Mouse (Mus musculus) kidney, postnatal 36 days (tissue): ENCODE data around the gene Stum.
"Not testable (repeated sequence)": the region's sequence is repeated elsewhere in the genome, so short reads cannot be mapped to it uniquely, and the experiment has no call there.

Experiments used
- DNase-seq, 2 experiments: peaks; one replicate each; pipeline ENCODE4 v3.0.0; 2021 to 2022; ENCODE audit warnings: mixed read lengths in 2 of 2

Stum gene

DNA sequence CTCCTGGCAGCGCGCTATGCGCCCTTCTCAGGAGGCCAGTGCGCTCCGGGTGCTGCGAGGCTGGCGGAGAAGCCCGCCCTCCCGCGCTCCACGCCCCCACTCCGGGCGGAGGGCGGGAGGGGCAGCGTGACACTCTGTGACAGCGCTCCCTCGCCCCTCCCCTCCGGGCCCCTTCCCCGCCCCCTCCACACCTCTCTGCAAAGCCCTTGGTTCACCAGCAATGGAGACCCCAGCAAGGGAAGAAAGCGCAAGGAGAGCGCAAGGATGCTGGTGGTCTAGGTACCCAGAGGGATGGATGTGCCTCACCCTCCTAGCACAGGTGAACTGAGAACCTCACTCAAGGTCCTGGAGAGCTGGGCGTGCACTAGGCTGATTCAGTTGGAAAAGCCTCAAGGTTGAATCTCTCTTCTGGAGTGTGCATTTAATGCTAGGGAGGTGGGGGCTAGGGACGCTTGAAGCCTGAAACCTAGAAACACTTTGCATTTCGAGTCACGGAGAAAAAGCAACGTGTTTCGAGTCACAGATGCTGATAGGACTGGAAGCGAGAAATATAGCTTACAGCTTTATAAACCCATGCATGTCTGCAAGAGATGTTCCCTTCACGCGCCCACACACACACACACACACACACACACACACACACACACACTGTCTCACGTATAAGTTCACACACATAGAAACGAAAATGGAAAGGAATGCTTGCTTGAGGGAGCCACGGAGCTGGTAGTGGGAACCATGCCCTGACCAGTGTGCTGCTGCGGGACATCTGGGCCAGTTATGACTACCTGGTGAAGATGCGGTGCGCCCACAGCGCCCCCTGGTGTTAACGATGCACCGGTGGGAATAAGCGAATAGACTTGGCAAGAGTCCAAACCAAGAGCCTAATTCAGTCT, at the start of gene Stum:
Stum (minus strand) TSS at position 106 of the 893 bp plus-strand sequence.
- peak; percentile 82 to 92 for DNase-seq

DNA sequence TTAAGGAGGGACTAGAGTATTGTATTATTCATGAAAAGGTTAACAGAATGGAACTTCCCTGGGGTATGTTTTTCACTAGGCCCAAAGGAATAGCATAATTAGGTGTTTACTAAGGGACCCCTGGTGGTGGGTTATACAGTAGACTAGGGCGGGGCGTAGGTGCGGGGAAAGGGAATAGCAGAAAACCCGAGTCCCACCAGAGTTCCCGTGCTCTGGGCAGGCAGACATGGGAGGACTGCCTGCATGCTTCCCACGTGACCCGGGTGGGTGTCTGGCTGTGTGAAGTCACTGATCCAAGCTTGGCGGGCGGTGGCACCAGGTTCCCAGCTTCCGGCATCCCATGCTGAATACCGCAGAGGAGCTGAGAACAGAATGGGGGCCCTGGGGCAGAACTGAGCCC, 49.4 kb upstream of the Stum start:
- DNase-seq, result no peak

DNA sequence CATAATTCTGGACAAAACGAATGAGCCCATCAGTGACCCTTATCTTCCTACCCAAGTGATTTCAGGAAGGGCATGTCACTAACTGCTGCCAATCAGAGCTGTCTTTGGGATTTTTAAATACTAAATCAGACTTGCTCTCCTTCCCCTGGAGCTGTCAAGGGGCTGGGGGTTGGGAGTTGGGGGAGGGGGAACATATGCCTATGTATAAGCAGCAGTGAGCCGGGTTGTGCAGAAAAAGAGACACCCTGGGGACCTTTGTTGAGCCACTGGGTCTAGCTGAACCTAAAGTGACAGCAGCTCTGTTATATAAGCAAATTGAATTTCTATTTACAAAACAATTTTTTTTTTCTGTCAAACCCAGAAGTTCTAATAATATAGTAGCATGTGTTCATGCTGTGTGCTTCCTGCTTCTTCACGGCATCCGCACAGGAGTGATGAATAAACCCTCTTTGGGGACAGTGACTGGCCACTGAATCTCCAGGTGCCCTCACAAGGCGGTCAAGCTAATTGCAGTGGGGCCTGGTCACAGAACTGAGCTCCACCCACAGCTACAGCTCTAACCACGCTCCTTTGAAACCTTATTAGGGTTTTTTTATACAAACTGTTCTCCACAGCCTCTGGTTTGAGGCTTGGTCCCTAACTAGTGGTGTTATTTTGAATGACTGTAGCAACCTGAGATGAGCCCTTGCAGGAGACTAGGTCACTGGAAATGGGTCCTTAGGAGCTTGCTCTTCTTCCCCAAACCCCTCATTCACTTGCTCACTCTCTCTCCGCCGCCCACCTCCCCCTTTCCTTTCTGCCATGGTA, 47.4 kb upstream of the Stum start:
- DNase-seq, result no peak

DNA sequence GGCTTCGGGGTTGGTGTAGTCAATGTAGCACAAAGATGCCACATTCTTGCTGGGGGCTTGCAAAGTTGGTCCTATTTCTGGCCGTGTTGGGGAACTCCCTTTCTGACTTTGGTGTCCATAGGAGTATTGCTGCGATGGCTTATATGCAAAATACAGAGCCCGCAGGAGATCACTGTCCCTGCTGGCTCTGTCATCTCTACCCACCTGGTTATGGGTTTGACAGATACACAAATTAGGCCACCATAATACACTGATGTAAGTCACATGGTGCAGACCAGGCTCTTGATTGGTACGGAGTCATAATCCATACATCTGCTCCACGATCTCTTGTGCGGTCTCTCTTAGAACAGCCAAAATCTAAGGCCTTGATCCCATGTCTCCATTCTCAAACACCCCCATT, 46.5 kb upstream of the Stum start:
- no peak for DNase-seq

DNA sequence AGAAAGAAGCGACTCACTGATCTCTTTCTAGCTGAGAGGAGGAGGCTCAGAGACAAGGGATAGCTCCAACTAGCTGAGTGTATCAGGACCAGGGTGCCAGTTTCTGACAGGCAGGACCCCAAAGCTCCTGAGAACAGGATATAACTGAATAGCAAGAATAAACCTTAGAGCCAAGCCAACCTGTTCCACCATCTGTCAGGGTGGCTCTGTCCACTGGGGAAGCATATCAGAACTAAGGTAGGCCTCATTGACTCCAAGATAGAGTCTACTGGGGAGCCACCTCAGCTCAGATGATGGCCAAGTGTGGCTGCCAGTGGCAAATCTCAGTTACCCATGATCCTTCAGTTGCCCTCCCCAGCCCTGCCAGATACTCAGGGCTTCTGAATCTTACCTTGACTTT, 42.0 kb upstream of the Stum start:
- DNase-seq, result no peak

DNA sequence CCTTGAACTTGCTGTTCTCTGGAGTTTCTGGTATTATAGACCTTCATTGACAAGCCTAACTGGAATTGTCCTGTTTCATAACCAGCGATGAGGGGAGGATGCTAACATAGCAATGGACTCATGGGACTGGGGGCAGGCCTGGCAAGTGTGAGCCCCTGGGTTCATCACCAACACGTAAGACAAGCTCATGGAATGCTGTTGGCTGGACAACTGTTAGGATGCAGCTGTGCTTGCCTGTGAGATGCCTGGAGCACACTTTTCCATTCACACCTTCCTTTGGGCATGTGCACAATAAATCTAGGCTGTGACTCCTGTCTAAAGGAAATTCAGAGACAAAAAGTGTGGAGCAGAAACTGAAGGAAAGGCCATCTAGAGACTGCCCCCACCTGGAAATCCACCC, 40.0 kb upstream of the Stum start:
- DNase-seq, result no peak

DNA sequence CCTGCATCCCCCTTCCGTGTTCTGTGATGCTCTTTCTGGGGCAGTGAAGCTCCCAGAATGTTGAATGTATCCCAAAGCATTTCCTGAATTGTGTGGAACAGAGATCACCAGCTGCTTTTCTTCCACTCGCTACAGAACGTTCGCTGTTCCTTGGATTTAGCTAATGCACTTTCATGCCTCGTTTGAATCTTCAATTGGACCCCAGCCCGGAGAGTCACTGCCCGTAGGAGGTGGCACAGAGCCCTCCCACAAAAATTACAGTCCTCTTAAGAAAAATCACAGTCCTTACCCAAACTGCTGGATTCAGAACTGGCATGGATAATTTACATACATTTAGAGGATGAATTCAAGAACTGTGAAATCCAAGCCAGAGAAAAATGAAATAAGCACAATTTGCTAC, 36.9 kb upstream of the Stum start:
- no peak for DNase-seq

DNA sequence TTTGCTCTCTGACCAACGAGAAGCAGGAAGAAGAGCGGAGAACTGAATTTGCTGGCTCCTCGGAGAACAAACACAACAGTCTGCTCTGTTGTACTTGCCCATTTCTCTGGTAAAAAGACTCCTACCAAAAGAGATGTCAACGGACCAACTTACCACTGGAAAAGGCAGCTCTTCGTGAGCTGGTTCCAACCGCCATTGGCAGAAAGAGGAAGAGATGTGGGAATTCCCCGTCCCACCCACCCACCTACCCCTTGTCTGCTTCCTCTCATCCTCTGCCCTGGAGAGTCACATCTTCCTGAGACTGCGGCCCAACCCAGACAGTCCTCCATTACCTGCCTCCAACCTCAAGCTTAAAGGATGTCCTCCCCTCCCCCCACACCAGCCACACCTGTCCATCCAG, 36.2 kb upstream of the Stum start:
- DNase-seq, result no peak

DNA sequence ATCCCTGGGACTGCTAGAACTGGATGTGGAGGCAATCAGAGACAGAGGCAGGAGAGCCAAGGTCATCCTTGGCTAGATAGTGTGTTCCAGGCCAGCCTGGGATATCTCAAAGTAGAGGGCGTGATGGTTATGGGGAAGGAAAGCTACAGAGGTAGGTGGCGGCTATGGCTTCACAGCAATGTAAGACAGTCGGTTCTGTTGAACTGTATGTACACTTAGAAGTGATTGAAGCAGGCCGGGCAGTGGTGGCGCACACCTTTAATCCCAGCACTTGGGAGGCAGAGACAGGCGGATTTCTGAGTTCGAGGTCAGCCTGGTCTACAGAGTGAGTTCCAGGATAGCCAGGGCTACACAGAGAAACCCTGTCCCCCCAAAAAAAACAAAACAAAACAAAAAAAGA, 35.6 kb upstream of the Stum start:
- not testable (repeated sequence) for DNase-seq

DNA sequence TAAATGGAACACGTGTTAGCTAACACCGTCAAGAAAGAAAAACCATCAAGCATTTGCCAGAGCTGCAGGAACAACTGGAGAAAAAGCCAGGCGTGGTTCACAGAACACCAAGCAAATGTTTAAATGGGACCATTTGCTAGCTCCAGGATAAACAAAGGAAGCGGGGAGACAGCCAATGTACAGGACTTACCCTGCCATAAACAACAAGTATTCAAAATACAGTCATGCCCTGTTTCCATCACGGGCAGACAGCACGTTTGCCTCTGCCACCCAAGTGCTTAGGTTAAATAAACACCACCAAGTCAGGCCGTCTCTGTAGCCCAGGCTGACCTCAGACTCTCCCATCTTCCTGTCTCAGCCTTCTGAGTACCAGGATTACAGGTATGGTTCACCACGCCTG, 35.1 kb upstream of the Stum start:
- no peak for DNase-seq

DNA sequence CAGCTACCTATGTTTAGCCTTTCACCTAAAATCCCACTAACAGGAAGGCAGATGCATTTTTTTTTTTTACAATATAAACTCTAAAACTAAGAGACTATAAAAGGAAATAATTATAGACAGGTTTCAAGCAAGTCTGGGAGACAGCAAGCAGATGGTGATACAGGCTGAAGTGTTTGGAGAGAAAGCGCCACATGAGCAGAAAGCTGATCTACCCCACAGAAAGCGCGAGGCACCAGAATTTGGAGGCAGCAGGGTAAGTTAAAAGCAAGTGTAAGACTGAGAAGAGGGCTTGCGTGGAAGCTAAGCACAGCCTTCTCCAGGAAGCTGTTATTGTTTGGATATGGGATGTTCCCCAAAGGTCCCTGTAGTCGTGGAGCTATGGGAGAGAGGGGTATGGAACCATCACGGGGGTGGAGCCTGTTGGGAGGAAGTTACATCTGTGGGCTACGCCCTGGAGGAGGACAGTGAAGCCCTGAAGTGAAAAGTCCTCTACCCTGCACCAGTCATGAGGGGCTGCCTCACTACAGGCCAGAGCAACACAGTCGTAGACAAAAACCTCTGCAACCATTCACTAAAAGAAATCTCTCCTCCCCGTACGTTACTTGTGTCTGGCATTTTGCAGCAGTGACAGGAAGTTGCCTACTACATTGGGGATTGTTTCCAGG, 34.2 kb upstream of the Stum start:
- no peak for DNase-seq

DNA sequence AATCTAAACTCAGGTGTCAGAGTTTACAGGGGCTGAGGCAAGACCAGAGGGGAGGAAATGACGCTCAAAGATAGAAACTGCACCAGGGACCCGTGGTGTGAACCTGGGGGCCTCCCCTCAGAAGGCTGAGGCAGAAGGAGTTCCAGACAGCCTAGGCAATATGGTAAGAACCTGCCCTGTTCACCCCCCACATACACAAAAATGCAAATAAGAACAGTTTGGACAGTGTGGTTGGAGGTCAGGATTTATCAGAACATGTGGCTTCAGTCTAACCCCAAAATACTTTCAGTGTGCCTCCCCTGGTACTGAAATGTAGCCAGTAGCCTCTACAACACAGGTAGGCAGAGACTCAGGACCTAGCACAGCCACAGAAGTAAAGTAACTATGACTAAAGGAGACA, 30.8 kb upstream of the Stum start:
- no peak for DNase-seq

DNA sequence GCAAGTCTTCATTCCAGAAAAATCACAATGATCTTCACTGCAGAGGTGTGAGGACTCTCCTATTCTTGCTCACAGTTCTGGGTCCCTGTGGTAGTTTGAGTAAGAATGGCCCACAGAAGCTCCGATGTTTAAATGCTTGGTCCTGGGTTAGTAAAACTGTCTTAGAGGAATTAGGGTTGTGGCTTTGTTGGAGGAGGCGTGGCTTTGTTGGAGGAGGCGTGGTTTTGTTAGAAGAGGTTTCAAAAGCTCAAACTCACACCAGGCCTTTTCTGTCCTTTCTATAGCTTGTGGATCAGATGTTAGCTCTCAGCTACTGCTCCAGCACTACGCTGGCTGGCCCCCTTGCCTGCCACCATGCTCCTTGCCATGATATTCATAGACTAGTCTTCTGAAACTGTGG, 27.6 kb upstream of the Stum start:
- peak in 1 of 2 experiments; percentile 16 for DNase-seq

DNA sequence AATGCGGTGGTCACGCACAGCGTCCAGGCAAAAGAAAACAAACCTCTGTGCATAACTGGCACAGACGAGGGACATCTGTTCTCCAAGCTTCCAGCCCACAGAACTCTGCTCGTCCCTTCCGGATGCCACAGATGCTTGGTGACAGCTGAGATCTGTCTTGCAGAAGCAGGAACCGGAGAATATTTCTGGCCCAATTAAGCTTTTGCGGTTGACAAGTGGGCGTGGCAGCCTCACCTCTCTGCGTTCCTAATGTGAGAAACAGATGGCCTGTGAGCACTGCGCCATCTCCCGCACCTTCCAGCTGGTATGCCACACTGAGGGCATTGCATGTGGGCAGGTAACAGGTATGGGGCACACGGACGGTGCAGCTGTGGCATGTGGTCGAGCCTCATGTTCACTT, 27.1 kb upstream of the Stum start:
- DNase-seq, result peak; percentile 39 to 42

DNA sequence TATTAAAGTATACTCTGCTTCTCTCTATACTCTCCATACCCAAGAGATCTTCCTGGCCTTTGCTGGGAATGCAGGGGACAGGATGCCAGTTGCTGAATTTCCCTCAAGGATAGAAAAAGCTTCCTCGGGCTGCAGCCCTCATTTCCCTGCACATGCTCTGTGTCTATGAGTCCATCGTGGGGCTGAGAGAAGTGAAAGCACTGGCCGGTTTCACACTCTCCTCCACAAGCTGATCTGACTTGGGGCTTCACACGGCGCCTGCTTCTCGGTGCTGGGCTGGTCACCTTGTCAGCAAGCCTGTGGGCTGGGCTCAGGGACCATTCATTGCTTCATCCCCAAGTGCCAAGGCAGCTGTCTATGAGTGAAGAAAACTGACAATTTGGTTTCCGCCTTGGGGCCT, 25.4 kb upstream of the Stum start:
- no peak for DNase-seq

DNA sequence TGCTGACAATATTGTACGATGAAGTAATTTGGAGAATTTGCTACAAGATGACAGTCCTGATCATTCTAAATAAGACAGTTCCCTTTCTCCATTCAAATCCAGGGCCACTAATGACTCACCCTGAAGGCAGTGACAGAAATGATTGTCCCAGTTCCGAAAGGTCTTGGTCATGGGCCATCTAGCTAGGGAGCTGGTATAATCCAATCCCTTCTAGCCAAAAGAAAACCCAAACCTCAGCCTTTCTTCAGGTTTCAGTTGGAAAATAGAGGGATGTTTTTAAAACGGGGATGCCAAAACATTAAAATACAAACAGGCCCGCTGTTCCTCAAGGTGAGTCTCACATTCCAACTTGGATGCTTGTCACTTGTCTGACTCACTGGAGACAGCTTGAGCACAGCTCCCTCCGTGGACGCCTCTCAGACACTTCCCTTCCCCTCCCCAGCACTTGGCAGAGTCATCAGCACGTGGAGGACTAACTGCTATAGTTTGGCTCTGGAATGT, 24.0 kb upstream of the Stum start:
- no peak for DNase-seq

DNA sequence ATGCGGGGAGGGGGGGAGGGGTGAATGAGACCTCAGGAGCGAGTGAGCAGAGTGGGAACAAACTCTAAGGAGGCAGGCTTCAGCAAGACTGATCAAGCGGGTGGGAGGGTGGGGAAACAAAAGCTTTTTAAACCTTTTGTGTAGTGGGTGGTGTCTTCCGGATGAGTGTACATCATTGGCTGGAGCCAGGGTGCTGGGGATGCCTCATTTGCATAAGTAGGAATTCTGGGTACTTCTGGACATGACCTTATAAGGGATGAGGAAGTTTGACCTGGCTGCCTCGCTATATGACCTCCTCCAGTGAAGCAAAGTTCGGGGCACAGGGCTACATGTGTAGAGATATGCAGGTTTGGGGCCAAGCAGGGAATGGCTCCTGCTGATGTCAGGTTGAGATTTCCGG, 23.0 kb upstream of the Stum start:
- no peak for DNase-seq

DNA sequence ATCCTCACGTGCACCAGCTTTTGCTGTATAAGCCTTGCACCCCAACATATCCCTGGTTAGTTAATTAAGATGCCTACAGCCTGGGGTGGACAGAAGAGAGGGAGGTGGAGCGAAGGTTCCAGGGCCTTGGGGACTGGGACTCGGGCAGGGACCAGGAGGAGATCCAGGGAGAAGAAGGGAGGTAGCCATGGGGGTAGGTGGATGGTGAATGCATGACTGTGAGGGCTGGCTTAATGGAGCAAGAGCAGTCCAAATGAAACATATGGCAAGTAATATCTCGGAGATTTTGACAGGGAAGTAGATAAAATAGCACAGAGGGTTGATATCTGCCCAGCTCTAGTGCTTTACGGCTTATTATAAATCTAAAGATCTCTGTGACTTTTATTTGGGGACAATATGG, 21.6 kb upstream of the Stum start:
- DNase-seq, result no peak

DNA sequence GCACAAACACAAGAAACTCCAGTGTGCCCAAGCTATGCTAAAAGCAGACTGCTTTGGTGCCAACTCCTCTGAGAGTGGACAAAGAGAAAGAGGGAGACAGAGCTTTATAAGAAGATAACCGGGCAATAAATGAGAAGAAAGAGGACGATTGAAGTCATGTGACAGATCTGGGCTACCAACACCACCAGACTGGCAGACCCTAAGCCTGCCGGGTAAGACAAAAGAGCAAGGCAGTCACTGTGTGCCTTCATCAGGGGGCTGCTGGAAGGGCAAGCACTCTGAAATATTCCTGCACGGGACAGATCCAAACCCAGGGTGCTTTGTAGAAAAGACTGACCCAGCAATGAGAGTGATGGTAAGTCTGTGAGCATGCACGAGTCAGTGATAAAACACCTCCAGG, 20.2 kb upstream of the Stum start:
- no peak for DNase-seq

DNA sequence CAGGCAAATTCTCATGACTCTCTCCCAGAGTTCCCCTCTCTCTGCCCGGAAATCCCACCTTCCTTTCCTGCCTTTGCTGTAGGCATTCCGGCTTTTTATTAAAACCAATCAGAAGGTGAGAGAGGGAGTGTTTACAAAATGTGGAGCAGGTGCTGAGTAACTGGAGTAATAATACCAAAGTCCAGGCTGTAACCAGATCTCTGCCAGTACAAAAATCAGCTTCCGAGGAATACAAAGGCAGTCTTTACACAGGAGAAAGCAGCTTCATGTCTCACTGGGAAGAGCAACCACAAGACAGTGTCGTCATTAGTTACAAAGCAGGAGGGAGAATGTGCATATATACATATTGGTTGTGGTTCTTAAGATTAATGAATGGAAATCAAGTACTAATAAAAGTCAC, 19.3 kb upstream of the Stum start:
- no peak for DNase-seq

DNA sequence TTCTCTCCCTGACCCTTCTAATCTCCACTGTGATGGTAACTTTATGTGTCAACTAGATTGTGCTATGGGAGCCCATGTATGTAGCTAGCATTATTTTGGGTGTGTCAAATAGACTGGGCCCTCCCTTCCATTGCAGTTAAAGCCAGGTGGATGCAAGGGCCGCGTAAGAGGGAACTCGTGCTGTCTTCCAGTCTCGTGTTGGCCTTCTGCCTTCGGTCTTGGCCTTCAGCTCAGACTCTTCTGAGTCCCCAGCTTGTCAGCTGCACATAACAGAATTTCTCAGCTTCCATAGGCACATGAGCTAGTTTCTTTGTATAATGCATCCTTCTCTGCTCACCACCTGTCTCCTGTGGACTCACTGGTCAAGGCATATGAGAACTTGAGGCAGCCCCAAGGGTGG, 17.3 kb upstream of the Stum start:
- no peak for DNase-seq

DNA sequence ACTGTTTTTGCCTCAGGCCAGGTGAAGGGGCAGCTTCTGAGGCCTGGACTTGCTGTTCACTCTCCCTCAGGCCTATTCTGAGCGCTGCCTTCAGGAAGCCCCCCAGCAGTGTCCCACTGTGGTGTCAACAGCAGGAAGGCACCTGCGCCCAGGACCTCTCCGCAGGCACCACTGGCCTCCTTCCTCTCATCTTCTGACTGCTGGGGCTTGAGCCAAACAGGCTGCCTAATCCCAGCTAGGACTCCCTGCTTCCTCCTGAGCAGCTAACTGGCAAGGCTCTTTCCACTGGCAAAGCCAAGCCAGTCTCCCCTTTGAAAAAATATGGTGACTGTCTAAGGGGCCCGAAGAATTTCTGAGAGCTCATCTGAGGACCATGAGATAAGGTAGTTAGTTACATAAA, 16.9 kb upstream of the Stum start:
- no peak for DNase-seq

DNA sequence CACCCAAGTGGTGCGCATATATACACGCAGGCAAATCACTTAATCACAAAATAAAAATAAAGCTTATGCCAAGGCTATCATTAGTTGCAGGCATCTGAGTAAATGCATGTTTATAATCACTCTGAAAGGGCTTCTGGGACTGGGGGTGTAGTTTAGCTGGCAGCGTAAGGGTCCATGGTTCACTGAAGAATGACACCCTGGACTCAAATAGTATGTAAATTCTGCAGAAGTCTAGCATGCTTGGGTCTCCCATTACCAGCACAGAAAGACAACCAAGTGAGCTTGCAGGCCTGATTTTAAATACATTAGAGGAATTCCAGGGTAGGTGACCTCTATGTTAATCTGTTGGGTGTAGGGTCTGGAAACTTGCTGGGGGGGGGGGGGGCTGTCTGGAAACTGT, 16.5 kb upstream of the Stum start:
- DNase-seq, result no peak

DNA sequence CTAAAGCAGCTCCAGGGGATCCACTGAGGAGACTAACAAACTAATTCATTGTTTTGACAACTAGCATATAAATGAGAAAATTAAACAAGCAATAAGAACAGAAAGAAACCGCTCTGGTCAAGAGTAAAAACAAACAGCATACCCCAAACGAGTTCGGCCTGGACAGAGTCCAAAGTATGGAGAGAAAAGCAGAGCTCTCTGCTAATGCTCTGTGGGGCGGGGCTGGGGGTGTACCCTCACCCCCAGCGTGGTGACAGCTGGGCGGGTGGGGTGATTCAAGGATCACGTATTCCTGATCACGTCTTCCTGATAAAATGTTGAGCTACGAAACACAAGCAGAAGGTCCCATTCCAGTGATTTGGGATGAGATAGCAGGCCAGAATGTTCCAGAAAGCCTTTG, 9.5 kb upstream of the Stum start:
- DNase-seq, result no peak
